Mouse (Mus musculus): ENCODE measurements around the gene Cox19. TPM values are rescaled to one million over a fixed set of nuclear protein-coding genes. Genes with fewer than 3 reads are reported as not detected.

Gene Cox19
- polyA plus RNA-seq, 1 experiment: 39.3 TPM

DNA sequence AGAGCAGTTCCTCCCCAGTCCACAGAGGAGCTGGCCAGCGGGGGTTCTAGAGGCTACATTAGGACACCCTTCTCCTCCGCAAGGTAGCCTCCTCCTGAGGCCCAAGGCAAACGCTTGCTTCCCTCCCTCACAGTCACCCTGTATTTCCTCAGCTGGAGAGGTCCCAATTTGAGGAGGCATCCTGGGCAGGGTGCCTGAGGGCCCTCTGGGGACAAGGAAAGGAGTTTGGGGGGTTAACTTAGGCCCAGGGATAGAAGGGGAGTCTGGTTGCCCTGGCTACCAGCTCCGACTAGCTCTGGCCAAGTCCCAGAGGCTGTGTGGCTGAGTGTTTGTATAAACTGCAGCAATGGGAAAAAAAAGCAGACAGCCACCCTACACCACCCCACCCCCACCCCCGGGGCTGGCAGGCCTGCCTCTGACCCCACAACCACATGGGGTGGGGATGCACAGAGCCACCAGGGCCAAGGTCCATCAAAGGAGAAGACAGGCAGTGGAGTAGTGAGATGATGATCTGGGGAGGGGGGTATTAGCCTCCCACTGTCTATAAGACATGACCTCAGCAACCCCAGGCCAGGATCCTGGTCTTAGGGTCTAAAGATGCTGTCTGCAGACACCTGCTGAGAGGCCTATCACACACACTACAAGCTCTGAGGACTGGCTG lies 13.8 kb upstream of the Cox19 start:
- H3K4me3 ChIP-seq (replicated peaks; ENCODE audit: control insufficient read depth, low read depth, low read length): no peak overlapping the region
- H3K4me1 ChIP-seq (ENCODE audit: control insufficient read depth, insufficient read depth, low read length): peaks cover 17% of the 10 kb centered on the region
- TF ChIP-seq CTCF (IDR thresholded peaks at IDR 0.05; ENCODE audit: control insufficient read depth, insufficient read depth, low read length) (no peak), POLR2A (IDR thresholded peaks at IDR 0.05; ENCODE audit: borderline replicate concordance, control insufficient read depth, low read depth, low read length) (no peak)
- 17% methylated on average over 5 of the region's 5 CpGs for WGBS
- peak overlapping the region; percentile 62 for H3K27ac ChIP-seq (ENCODE audit: control insufficient read depth, insufficient read depth, low read depth, low read length, poor library complexity)

DNA sequence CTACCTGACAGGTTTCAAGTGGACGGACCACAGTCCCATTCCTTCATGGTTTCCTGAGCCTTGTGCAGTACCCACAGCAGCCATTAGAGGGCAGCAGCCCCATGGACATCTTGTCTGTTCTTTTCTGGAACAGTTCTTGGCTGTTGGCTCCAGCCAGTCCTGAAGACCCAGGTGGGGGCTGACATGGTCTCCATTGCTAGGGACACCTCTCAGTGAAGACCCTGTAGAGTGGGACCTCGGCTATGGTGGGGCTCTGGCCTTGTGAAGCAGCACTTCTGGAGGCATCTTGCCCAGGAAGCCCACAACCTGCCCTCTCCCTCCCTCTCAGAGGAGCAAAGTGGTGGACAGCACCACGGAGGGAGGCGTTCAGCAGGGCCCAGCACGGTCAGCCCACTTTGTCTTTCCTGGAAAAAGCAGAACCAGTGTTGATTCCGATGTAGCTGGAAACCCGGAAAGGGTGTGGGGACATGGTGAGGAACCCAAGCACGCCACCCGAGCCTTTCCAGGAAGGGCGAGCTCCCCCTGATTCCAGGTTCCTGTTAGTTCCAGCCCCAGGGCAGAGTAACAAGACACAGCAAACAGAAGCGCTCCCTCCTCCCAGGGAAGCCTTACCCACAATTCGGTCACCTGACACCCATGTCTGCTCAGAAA lies 13.2 kb upstream of the Cox19 start:
- Histone ChIP-seq H3K27ac (ENCODE audit: control insufficient read depth, insufficient read depth, low read depth, low read length, poor library complexity) (peak overlapping the region; percentile 62), H3K4me3 (replicated peaks; ENCODE audit: control insufficient read depth, low read depth, low read length) (no peak overlapping the region), H3K4me1 (ENCODE audit: control insufficient read depth, insufficient read depth, low read length) (peaks cover 17% of the 10 kb centered on the region)
- WGBS: 11% methylated on average over 12 of the region's 12 CpGs
- peak; percentile 98 for TF ChIP-seq CTCF (IDR thresholded peaks at IDR 0.05; ENCODE audit: control insufficient read depth, insufficient read depth, low read length)
- TF ChIP-seq POLR2A (IDR thresholded peaks at IDR 0.05; ENCODE audit: borderline replicate concordance, control insufficient read depth, low read depth, low read length): 0 out of 2 replicates have a peak, but pooled peaks have one; percentile 17

DNA sequence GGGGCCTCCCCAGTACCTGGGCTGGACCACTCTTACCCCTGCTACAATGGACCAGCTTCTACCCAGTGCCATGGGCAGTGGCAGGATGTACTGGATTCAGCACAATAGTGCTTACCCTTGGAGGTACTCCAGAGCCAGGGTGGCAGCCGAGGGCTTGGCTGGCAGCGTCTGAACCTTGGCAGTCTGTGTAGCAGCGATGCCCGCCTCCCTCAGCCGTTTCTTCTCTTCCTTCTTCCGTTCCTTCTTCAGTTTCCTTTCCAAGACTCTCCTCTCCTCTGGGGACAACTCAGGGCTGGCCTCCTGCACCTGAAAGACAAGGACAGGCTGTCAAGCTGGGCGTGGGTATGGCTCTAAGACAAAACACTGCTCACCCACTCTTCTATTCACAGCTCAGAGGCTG lies 12.6 kb upstream of the Cox19 start:
- H3K4me3 ChIP-seq (replicated peaks; ENCODE audit: control insufficient read depth, low read depth, low read length): no peak overlapping the region
- peaks cover 17% of the 10 kb centered on the region for H3K4me1 ChIP-seq (ENCODE audit: control insufficient read depth, insufficient read depth, low read length)
- TF ChIP-seq POLR2A (IDR thresholded peaks at IDR 0.05; ENCODE audit: borderline replicate concordance, control insufficient read depth, low read depth, low read length): no peak
- H3K27ac ChIP-seq (ENCODE audit: control insufficient read depth, insufficient read depth, low read depth, low read length, poor library complexity): no peak overlapping the region
- 26% methylated on average over 7 of the region's 7 CpGs for WGBS

DNA sequence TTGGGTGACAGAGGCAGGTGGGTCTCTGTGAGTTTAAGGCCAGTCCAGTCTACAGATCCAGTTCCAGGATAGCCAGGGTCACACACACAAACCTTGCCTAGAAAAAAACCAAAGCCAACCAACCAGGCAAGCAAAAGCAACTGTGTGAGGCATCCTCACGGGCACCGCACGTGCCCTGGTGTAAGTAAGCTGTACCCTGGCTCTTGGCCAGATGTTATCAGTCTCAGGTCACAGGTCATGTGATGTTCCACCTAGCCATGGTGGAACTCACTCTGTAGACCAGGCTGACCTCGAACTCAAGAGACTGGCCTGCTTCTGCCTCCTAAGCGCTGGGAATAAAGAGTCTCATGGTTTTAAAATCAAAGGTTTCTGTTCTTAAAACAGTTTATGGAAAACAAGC lies 8.0 kb upstream of the Cox19 start:
- no peak overlapping the region for H3K4me3 ChIP-seq (replicated peaks; ENCODE audit: control insufficient read depth, low read depth, low read length)
- TF ChIP-seq CTCF (IDR thresholded peaks at IDR 0.05; ENCODE audit: control insufficient read depth, insufficient read depth, low read length) (no peak), POLR2A (IDR thresholded peaks at IDR 0.05; ENCODE audit: borderline replicate concordance, control insufficient read depth, low read depth, low read length) (no peak)
- WGBS: 86% methylated on average over 5 of the region's 5 CpGs
- no peaks in the 10 kb centered on the region; the same call in 1 of the 2 replicates for H3K4me1 ChIP-seq (ENCODE audit: control insufficient read depth, insufficient read depth, low read length)
- H3K27ac ChIP-seq (ENCODE audit: control insufficient read depth, insufficient read depth, low read depth, low read length, poor library complexity): no peak overlapping the region

DNA sequence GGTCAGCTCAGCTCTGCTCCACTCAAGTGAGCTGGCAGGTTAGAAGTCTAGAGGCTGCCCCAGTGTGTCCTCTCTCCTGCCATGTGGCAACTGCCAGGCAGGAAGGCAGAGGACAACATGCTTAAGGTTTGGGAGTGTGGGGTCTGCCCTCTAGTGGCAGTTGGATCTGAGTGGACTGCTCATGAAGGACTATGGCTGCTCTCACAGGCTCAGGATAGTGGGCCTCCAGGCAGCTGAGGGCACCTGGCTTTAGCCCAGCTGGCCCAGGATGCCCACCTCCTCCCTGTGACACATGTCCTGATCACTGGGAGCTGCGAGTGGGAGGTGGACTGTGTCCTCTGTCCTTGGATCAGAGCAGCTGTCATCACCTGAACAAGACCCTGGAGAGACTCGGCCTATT lies 7.4 kb upstream of the Cox19 start:
- Histone ChIP-seq H3K4me3 (replicated peaks; ENCODE audit: control insufficient read depth, low read depth, low read length) (no peak overlapping the region), H3K4me1 (ENCODE audit: control insufficient read depth, insufficient read depth, low read length) (no peaks in the 10 kb centered on the region), H3K27ac (ENCODE audit: control insufficient read depth, insufficient read depth, low read depth, low read length, poor library complexity) (no peak overlapping the region)
- TF ChIP-seq POLR2A (IDR thresholded peaks at IDR 0.05; ENCODE audit: borderline replicate concordance, control insufficient read depth, low read depth, low read length) (no peak), CTCF (IDR thresholded peaks at IDR 0.05; ENCODE audit: control insufficient read depth, insufficient read depth, low read length) (peak; percentile 76)
- WGBS: 75% methylated on average over 2 of the region's 2 CpGs

DNA sequence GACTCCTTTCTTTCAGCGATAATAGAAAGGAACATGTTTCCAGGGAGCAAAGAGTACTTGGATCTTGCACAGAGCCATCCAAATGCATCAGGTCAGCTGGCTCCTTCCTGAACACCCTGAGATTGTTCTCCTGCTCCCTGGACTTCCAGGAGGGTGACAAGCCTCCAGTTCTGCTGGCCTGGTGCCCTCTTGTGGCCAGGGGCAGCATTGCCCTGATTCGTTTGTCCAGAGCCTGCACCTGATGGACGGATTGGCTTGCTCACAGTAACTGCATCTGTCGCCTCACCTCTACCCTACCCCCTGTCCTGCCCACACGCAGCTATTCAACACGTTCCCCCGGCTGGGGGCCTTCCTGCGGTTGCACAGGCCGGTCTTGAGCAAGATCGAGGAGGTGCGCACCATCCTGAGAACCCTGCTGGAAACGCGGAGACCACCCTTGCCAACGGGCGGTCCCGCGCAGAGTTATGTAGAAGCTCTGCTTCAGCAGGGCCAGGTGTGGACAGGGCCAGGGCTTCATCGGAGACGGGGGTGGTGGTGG lies 4.1 kb upstream of the Cox19 start:
- Histone ChIP-seq H3K4me1 (ENCODE audit: control insufficient read depth, insufficient read depth, low read length) (no peaks in the 10 kb centered on the region), H3K4me3 (replicated peaks; ENCODE audit: control insufficient read depth, low read depth, low read length) (no peak overlapping the region), H3K27ac (ENCODE audit: control insufficient read depth, insufficient read depth, low read depth, low read length, poor library complexity) (no peak overlapping the region)
- WGBS: 32% methylated on average over 19 of the region's 19 CpGs
- peak; percentile 11; the same call in 1 of the 2 replicates for TF ChIP-seq POLR2A (IDR thresholded peaks at IDR 0.05; ENCODE audit: borderline replicate concordance, control insufficient read depth, low read depth, low read length)
- TF ChIP-seq CTCF (IDR thresholded peaks at IDR 0.05; ENCODE audit: control insufficient read depth, insufficient read depth, low read length): peak; percentile 99

DNA sequence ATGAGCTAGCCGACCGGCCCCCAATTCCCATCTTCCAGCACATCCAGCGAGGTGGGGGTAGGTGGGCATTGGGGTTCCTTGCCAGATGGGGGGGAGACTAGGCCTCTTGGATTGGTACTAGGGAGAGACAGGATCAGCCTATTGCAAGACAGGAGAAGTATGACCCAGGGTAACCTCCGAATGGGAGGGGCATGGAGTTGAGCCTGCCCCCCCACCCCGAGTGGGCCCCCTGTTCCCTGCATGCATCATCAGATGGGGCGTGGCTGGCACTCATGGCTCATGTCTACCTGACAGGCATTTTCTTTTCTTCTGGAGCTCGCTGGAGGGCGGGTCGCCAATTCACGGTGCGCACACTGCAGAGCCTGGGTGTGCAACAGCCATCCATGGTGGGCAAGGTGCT lies 2.7 kb upstream of the Cox19 start:
- TF ChIP-seq CTCF (IDR thresholded peaks at IDR 0.05; ENCODE audit: control insufficient read depth, insufficient read depth, low read length): no peak
- TF ChIP-seq POLR2A (IDR thresholded peaks at IDR 0.05; ENCODE audit: borderline replicate concordance, control insufficient read depth, low read depth, low read length): no peak
- H3K4me1 ChIP-seq (ENCODE audit: control insufficient read depth, insufficient read depth, low read length): no peaks in the 10 kb centered on the region
- no peak overlapping the region for H3K4me3 ChIP-seq (replicated peaks; ENCODE audit: control insufficient read depth, low read depth, low read length)
- 80% methylated on average over 11 of the region's 11 CpGs for WGBS
- no peak overlapping the region for H3K27ac ChIP-seq (ENCODE audit: control insufficient read depth, insufficient read depth, low read depth, low read length, poor library complexity)

DNA sequence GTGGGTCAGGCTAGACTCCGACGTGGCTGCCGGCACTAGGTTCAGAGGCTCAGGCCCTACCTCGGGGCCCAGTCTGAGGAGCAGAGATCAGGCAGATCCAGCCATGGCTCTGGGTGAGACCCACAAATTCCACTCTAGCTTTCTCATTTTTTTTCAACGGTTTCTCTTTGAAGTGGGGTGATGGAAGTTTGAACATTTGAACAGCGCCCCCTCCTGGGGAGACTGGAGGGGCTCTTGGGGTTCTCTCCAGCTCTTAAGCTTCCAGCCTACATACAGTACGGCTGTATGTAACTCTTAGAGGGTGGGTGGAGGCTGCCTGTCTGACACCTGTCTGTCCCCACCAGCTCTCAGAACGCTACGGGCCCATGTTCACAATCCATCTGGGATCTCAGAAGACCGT lies 2.3 kb upstream of the Cox19 start:
- TF ChIP-seq CTCF (IDR thresholded peaks at IDR 0.05; ENCODE audit: control insufficient read depth, insufficient read depth, low read length) (peak; percentile 28; the same call in 1 of the 2 replicates), POLR2A (IDR thresholded peaks at IDR 0.05; ENCODE audit: borderline replicate concordance, control insufficient read depth, low read depth, low read length) (no peak)
- 51% methylated on average over 10 of the region's 10 CpGs for WGBS
- H3K4me3 ChIP-seq (replicated peaks; ENCODE audit: control insufficient read depth, low read depth, low read length): no peak overlapping the region
- H3K4me1 ChIP-seq (ENCODE audit: control insufficient read depth, insufficient read depth, low read length): no peaks in the 10 kb centered on the region
- H3K27ac ChIP-seq (ENCODE audit: control insufficient read depth, insufficient read depth, low read depth, low read length, poor library complexity): no peak overlapping the region
